ENCODE assay signal across 14 mouse cellular contexts in the genomic region with DNA sequence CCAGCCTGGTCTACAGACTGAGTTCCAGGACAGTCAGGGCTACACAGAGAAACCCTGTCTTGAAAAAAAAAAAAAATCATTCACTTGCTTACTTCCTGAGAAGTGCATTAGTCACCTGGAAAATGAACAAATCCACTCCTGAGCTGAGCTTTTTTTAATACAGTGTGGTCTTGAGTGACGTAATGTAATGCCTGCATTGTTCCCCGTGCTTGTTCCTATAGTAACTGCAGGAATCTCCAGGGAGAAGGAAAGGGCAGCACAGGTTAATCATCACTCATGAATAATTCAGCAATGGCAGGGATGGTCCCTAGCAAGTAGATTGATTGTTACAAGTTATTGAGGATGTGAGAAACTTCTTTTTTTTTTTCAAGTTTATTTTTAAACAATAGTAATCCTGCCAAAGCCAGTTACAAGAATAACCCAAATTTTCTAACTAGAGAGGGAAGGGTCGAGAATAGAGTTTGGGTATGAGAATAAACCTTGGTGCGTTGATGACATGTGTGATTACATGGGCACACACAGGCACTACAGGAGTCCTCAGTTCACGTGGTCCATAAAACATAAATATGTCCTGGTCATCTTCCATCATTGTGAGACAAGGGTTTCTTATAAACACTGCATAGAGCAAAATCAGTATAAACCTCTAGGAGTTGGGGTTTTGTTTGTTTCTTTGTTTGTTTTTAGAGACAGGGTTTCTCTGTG. TPM values are rescaled to one million over a fixed set of nuclear protein-coding genes. Genes with fewer than 3 reads are reported as not detected.
A peak's percentile ranks its signal among the peaks of the same experiment; 100 is the strongest.
DNase-seq lines count a peak whose midpoint lies in the region; ATAC-seq and TF ChIP-seq lines count a peak whose summit lies in the region.
"Had no signal": no experiment of that assay in that cellular context is flagged by ENCODE, and none has a peak within 500 bp of the region (broad histone marks: within the 10 kb centered on the region; RNA-seq: fewer than 3 reads in every experiment).

No protein-coding gene starts in this region.

- H3K27me3 ChIP-seq in C2C12 (ENCODE audit: control insufficient read depth, insufficient read depth, insufficient read length): no peaks in the 10 kb centered on the region
- no peaks in the 10 kb centered on the region for H3K27me3 ChIP-seq in forebrain, embryonic 12.5 days
- H3K27me3 ChIP-seq in midbrain, embryonic 11.5 days (ENCODE audit: control insufficient read depth, insufficient read depth, low read length): no peaks in the 10 kb centered on the region

- no peaks in the 10 kb centered on the region for H3K36me3 ChIP-seq in C2C12 (ENCODE audit: control insufficient read depth, insufficient read depth)
- H3K36me3 ChIP-seq in forebrain, embryonic 12.5 days (replicated peaks): no peaks in the 10 kb centered on the region
- H3K36me3 ChIP-seq in midbrain, embryonic 11.5 days (ENCODE audit: control insufficient read depth, insufficient read depth, low read length): no peaks in the 10 kb centered on the region
- H3K36me3 ChIP-seq: heart, embryonic 10.5 days had no signal

- H3K9me3 ChIP-seq in forebrain, embryonic 12.5 days: no peaks in the 10 kb centered on the region
- no peaks in the 10 kb centered on the region for H3K9me3 ChIP-seq in midbrain, embryonic 11.5 days (ENCODE audit: control insufficient read depth, low read length)
- H3K9me3 ChIP-seq: heart, embryonic 10.5 days had no signal

- no peak overlapping the region for H3K9ac ChIP-seq in forebrain, embryonic 12.5 days
- H3K9ac ChIP-seq in midbrain, embryonic 11.5 days (ENCODE audit: low read length): no peak overlapping the region

- H3K27ac ChIP-seq in forebrain, embryonic 12.5 days: 0 out of 2 replicates have a peak overlapping the region, but pooled peaks have one; percentile 31
- no peak overlapping the region for H3K27ac ChIP-seq in midbrain, embryonic 11.5 days (ENCODE audit: low read depth, low read length)
- no peak overlapping the region for H3K27ac ChIP-seq in layer of hippocampus, adult 2 months
- H3K27ac ChIP-seq: heart, embryonic 10.5 days had no signal

- WGBS in forebrain, embryonic 12.5 days: 38% methylated on average over 5 of the region's 5 CpGs
- 34% methylated on average over 5 of the region's 5 CpGs for WGBS in midbrain, embryonic 11.5 days

- H3K4me1 ChIP-seq in forebrain, embryonic 12.5 days: peaks cover 13% of the 10 kb centered on the region
- H3K4me1 ChIP-seq in midbrain, embryonic 11.5 days (ENCODE audit: control insufficient read depth, insufficient read depth, low read length): no peaks in the 10 kb centered on the region

- no peak for TF ChIP-seq CTCF in C2C12 (IDR thresholded peaks at IDR 0.05; ENCODE audit: control insufficient read depth, insufficient read depth, insufficient read length)
- TF ChIP-seq CTCF in layer of hippocampus, adult 2 months (conservative IDR thresholded peaks at IDR 0.05): no peak

- DNase-seq in frontal cortex, postnatal 36 days (ENCODE audit: low spot score in 2 of 2): no peak
- peak; percentile 94 for DNase-seq in midbrain, embryonic 11.5 days (ENCODE audit: low spot score, missing footprints)
- no peak for DNase-seq in layer of hippocampus, adult 2 months (ENCODE audit: low spot score in 2 of 2)
- no peak for DNase-seq in urinary bladder, postnatal 25 days (ENCODE audit: low spot score)
- DNase-seq: B cell, adult 2 months; cerebellum, adult 18-20 months; kidney, adult 18-20 months; left cerebral cortex, postnatal 4 days had no signal

- H3K4me2 ChIP-seq in forebrain, embryonic 12.5 days: no peak overlapping the region
- H3K4me2 ChIP-seq in midbrain, embryonic 11.5 days: no peak overlapping the region

- H3K79me3 ChIP-seq in C2C12 (ENCODE audit: low read depth): no peaks in the 10 kb centered on the region

- no peak overlapping the region for H3ac ChIP-seq in C2C12 (ENCODE audit: control insufficient read depth, insufficient read length, low read depth)

- ATAC-seq in frontal cortex, adult (ENCODE audit: low TSS enrichment): peak; percentile 42; the same call in 1 of the 2 replicates
- ATAC-seq in forebrain, embryonic 12.5 days (ENCODE audit: low FRiP score): peak; percentile 93
- peak; percentile 94 for ATAC-seq in midbrain, embryonic 11.5 days (ENCODE audit: low FRiP score)
- ATAC-seq in cerebellum, adult (ENCODE audit: insufficient number of reproducible peaks, low FRiP score, low TSS enrichment): no peak

- H3K4me3 ChIP-seq in C2C12 (ENCODE audit: insufficient read depth, poor library complexity, severe bottlenecking): no peak overlapping the region
- H3K4me3 ChIP-seq in forebrain, embryonic 12.5 days (replicated peaks): no peak overlapping the region
- H3K4me3 ChIP-seq in midbrain, embryonic 11.5 days (ENCODE audit: low read depth, low read length): no peak overlapping the region
- H3K4me3 ChIP-seq in layer of hippocampus, adult 2 months: no peak overlapping the region
- H3K4me3 ChIP-seq: erythroblast, embryonic 14.5 days; heart, embryonic 10.5 days had no signal

- no peaks in the 10 kb centered on the region for H3K79me2 ChIP-seq in C2C12 (ENCODE audit: control insufficient read depth, insufficient read depth)

TF ChIP-seq in C2C12, 6 proteins besides CTCF, POLR2A, EP300 and RAD21:
- TF ChIP-seq CEBPB (IDR thresholded peaks at IDR 0.05; ENCODE audit: low read depth) (peak; percentile 24), MAX (IDR thresholded peaks at IDR 0.05) (no peak)

RNA-seq across cellular contexts. Expression of gene Cubn, which starts 8.8 kb away (rescaled TPM):
- 0.36 TPM for polyA plus RNA-seq in C2C12 (2012; fragmentation: generic; extraction: Trizol)
- 0.27 and 0.31 TPM in 2 replicates for polyA plus RNA-seq in forebrain, embryonic 12.5 days (2016; fragmentation: Nextera tagmentation; extraction: Ambion mirVana)
- polyA plus RNA-seq in midbrain, embryonic 11.5 days (2014; fragmentation: Nextera tagmentation; extraction: Ambion mirVana): 0.59 and 0.78 TPM in 2 replicates
- under 1 TPM; 0.15 TPM for total RNA-seq in layer of hippocampus, adult 2 months (2021)
- polyA plus RNA-seq: erythroblast, embryonic 14.5 days had no signal

RNA-seq across cellular contexts. Expression of gene Trdmt1, which starts 44.0 kb away (rescaled TPM):
- polyA plus RNA-seq in C2C12 (2012; fragmentation: generic; extraction: Trizol): 3.5 TPM
- polyA plus RNA-seq in forebrain, embryonic 12.5 days (2016; fragmentation: Nextera tagmentation; extraction: Ambion mirVana): 6.6 and 7.8 TPM in 2 replicates
- polyA plus RNA-seq in midbrain, embryonic 11.5 days (2014; fragmentation: Nextera tagmentation; extraction: Ambion mirVana): 9.6 and 12.7 TPM in 2 replicates
- 1 to 10 TPM; 3.7 to 5.2 TPM for total RNA-seq in layer of hippocampus, adult 2 months (2021)
